Mouse (Mus musculus) MN1 (cell line): ENCODE measurements at regions not wholly inside any gene's neighbourhood (a gene's known extent, or its start where the extent isn't known, plus 50 kb on each side); places are given as distances from the start of the nearest gene placed in this dataset.

Experiments used
- DNase-seq: peaks from one replicate; pipeline ENCODE4 v3.0.0-alpha.2; 2016; ENCODE audit warnings: low spot score

- no peak for DNase-seq
These were observed 255.7 kb downstream of the Stim2 start for GRCm38 (mm10) chr5:54254005-54254404.

GRCm38 (mm10) chr5:54258087-54258733 lies 259.9 kb downstream of the Stim2 start:
- peak; percentile 9 for DNase-seq

- no peak for DNase-seq
These were observed 266.7 kb downstream of the Stim2 start for GRCm38 (mm10) chr5:54264867-54265434.

- DNase-seq = no peak
These were observed 269.7 kb downstream of the Stim2 start for GRCm38 (mm10) chr5:54267905-54268590.

GRCm38 (mm10) chr5:54279357-54279756 lies 281.1 kb downstream of the Stim2 start:
- no peak for DNase-seq

- no peak for DNase-seq
These were observed 282.4 kb downstream of the Stim2 start for GRCm38 (mm10) chr5:54280670-54281069.

GRCm38 (mm10) chr5:54281121-54281520 lies 282.8 kb downstream of the Stim2 start:
- no peak for DNase-seq

- DNase-seq = no peak
These were observed 292.2 kb downstream of the Stim2 start for GRCm38 (mm10) chr5:54290372-54291080.

GRCm38 (mm10) chr5:54291940-54292339 lies 293.6 kb downstream of the Stim2 start:
- no peak for DNase-seq

GRCm38 (mm10) chr5:54313660-54314279 lies 315.5 kb downstream of the Stim2 start:
- no peak for DNase-seq

GRCm38 (mm10) chr5:54330415-54330814 lies 332.1 kb downstream of the Stim2 start:
- DNase-seq = no peak

GRCm38 (mm10) chr5:54342976-54343375 lies 344.7 kb downstream of the Stim2 start:
- no peak for DNase-seq

GRCm38 (mm10) chr5:54343432-54343831 lies 345.1 kb downstream of the Stim2 start:
- DNase-seq = no peak

- no peak for DNase-seq
These were observed 350.7 kb downstream of the Stim2 start for GRCm38 (mm10) chr5:54348820-54349596.

- DNase-seq = no peak
These were observed 351.6 kb downstream of the Stim2 start for GRCm38 (mm10) chr5:54349775-54350332.

- no peak for DNase-seq
These were observed 357.8 kb downstream of the Stim2 start for GRCm38 (mm10) chr5:54356105-54356504.

GRCm38 (mm10) chr5:54357501-54357900 lies 359.2 kb downstream of the Stim2 start:
- no peak for DNase-seq

- no peak for DNase-seq
These were observed 359.9 kb downstream of the Stim2 start for GRCm38 (mm10) chr5:54358221-54358620.
